Mouse (Mus musculus): ENCODE measurements around the gene Ccdc124.

GRCm38 (mm10) chr8:70851837-70852236, 21.9 kb downstream of the Ccdc124 start:
- no peak for TF ChIP-seq CTCF (IDR thresholded peaks at IDR 0.05; ENCODE audit: insufficient read depth, low read depth, low read length)
- no peak for TF ChIP-seq POLR2A (IDR thresholded peaks at IDR 0.05; ENCODE audit: insufficient read depth, low read depth, low read length)
